Mouse (Mus musculus) thymus, postnatal 14 days (tissue): ENCODE results near the gene Ufsp1.
"Not testable (repeated sequence)": the region's sequence is repeated elsewhere in the genome, so short reads cannot be mapped to it uniquely, and the experiment has no call there.

ENCODE experiments used
- DNase-seq: peaks from one replicate; pipeline ENCODE4 v3.0.0; 2021

The Ufsp1 gene

GRCm38 (mm10) chr5:137293839-137294743, at the start of gene Ufsp1:
Gene Ufsp1 (plus strand): TSS chr5:137294629.
- peak; percentile 96 for DNase-seq

DNA sequence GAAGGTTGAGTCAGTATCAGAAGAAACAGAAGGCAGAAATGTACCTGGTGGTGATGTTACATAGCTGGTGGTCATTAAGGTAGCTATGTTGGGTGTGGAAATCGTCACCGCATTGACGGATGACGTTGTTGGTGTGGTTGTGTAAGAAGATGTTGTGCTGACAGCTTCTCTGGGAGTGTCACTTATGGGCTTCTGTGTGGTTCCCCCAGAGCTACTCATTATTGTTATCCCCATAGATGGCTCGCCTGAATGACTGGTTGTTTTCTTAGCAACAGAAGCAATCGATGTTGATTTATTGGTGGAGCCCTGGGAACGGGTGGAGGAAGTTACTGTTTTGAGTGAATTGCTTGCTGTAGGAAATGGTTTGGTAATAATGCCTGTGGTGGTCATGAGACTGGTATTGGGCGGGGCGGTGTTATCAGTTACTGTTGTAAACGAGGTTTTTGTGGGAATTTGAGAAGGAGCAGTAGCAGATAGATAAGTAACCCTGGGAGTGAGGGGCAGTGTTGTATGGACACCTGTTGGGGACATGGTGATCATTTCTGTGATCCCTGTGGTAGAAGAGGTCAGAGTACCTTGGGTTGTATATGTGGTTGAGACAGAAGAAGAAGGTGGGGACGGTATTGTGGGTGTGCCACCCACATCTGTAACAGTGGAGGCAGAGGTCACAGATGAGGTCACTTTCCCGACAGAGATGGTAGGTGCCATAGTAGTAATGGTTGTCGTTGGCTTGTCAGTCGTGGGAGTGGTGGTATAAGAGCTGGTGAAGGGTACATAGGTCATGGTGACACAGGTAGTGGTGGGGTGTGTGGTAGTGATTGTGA, 30.3 kb upstream of the Ufsp1 start:
- DNase-seq = no peak

DNA sequence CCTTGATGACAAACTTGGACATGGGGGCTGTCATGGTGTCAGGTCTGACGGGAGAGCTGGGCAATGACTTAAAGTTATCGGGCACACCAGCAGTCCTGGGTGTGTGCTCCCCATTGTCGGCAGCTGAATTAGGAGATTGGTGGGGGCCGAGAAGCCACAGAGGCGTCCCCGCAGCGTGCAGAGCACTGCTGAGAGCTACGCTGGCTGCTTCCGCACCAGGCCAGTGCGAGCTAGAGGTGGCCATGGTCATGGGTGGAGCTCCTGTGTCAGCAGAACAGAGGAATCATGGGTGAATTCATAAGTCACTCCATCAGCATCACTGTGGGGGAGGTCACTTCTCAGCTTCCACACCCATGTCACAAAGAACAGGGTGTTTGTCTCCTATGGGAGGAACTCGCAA, 29.6 kb upstream of the Ufsp1 start:
- DNase-seq = no peak

GRCm38 (mm10) chr5:137268131-137268910, 26.1 kb upstream of the Ufsp1 start:
- peak; percentile 78 for DNase-seq

DNA sequence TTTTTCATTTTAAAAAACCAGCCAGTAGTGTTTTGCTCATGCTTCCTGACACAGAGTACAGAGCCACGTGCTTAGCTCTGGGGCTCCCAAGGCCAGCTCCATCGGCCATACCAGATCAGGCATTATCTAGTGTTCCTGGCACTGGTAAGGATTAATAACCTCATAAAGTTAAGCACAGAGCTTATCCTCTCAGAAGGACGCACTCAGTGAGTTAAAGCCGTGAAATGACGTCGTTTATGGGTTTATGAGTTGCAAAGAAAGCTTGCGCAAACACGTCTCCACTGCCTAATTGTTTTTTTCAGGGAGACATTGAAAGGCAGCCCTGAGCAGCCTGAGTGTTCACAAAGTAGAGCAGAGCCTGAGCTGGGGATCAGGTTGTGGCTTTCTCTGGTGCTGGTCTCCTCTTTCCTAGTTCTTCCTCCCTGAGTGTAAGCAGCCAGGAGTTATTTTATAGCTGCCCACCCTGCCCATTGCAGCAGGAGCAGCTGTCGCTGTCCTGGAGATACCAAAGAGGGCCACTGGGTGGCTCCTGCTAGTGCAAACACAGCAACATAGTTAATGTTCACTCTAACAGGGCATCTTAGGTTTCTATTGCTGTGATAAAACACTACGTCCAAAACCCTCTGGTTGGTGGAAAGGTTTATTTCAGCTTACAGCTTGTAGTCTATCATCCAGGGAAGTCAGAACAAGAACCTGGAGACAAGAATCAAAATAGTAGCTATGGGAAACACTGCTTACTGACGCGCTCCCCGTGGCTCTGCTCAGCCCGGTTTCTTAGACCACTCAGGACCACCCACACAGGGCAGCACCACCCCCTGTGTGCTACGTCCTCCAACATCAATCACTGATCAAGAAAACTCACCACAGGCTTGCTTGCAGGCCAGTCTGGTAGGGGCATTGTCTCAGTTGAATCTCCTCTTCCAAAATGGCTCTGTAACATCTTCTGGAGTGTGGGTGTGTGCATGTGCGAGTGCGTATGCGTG, 16.8 kb upstream of the Ufsp1 start:
- DNase-seq = peak; percentile 49

DNA sequence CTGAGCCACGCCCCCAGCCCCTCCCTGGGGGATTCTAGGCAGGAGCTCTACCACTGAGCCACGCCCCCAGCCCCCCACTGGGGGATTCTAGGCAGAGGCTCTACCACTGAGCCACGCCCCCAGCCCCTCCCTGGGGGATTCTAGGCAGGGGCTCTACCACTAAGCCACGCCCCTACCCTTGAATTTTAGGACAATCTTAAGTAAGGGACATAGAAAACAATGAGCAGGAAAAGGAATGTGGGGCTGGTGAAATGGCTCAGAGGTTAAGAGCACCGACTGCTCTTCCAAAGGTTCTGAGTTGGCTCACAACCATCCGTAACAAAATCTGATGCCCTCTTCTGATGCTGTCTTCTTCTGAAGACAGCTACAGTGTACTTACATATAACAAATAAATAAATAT, 10.0 kb upstream of the Ufsp1 start:
- not testable (repeated sequence) for DNase-seq

DNA sequence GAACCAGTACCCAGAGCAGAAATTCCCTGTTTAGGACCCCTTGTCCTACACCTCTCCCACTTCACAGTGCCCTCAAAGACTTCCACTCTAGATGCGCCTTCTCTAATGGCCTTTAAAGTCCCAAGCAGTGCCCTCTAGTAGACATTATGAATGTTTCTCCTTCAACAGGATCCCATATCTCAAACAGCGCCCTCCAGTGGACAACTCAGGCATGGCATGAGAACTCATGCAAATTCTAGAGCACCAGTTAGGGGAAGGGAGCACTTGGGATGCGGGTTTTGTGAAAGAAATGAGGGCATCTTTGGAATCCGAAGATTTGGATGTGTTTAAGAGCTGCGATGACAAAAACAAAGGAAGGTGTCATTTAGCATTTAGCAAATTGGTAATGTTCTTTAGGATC, 9.4 kb upstream of the Ufsp1 start:
- DNase-seq = peak; percentile 52

DNA sequence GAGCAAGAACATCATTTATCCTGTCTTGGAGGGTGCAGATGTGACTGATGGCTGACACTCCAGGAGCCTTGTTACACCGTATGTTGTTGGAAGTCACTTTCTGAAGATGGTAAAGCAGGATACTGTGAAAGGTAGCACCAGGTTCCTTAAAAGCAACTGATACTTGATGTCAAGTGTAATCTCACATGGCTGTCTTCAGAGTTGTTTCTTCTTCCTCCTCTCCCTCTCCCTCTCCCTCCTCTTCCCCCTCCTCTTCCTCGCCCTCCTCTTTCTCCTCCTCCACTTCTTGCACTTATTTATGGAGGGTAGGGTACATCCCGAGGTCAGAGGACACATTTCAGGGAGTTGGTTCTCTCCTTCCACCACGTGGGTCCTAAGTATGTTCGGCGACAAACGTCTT, 8.4 kb upstream of the Ufsp1 start:
- DNase-seq = no peak

- DNase-seq = peak; percentile 89
These were observed 7.8 kb upstream of the Ufsp1 start for GRCm38 (mm10) chr5:137286655-137287031.

GRCm38 (mm10) chr5:137287032-137287952, 7.1 kb upstream of the Ufsp1 start, which contains the start of gene Ache:
Gene Ache (plus strand): TSS chr5:137287519.
- DNase-seq = no peak

GRCm38 (mm10) chr5:137287953-137288743, 6.3 kb upstream of the Ufsp1 start:
- no peak for DNase-seq

DNA sequence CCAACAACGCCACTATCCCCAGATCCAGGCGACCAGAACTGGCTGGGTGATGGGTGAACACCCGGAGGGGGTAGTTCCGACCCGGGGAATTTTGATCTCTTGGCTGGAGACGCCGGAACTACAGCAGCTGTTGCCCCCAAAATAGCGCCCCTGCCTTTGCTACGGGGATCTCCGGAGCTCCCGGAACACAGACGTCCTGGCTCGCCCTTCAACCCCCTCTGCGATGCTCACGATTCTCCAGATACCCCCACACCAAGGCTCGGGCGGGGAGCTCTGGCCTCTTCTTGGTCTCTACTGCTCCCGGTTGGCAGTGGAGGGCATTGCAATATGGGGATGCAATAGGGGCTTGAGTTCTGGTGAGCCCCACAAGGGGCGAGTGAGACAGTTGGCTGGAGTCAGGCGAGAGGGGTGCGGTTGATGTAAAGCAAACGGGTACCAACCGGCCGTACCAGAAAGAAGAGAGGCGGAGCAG, 5.4 kb upstream of the Ufsp1 start:
- DNase-seq = peak; percentile 75

GRCm38 (mm10) chr5:137289591-137290365, 4.7 kb upstream of the Ufsp1 start:
- no peak for DNase-seq

GRCm38 (mm10) chr5:137290677-137291076, 3.8 kb upstream of the Ufsp1 start:
- peak; percentile 59 for DNase-seq

DNA sequence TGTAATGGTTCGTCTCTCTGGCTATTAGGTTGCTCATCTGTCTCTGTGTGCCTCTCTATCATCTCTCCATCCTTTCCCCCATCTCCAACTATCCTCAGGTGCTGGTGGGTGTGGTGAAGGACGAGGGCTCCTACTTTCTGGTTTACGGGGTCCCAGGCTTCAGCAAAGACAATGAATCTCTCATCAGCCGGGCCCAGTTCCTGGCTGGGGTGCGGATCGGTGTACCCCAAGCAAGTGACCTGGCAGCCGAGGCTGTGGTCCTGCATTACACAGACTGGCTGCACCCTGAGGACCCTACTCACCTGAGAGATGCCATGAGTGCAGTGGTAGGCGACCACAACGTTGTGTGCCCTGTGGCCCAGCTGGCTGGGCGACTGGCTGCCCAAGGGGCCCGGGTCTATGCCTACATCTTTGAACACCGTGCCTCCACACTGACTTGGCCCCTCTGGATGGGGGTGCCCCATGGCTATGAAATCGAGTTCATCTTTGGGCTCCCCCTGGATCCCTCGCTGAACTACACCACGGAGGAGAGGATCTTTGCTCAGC, 3.0 kb upstream of the Ufsp1 start:
- no peak for DNase-seq

GRCm38 (mm10) chr5:137293282-137293681, 1.1 kb upstream of the Ufsp1 start:
- DNase-seq = peak; percentile 71

GRCm38 (mm10) chr5:137294744-137295093, 290 bp downstream of the Ufsp1 start:
- no peak for DNase-seq

GRCm38 (mm10) chr5:137295296-137295695, 867 bp downstream of the Ufsp1 start:
- DNase-seq = no peak

GRCm38 (mm10) chr5:137295712-137296111, 1.3 kb downstream of the Ufsp1 start:
- DNase-seq = no peak
